Mouse (Mus musculus): ENCODE data around the gene Kri1.
"Not testable (repeated sequence)": the region's sequence is repeated elsewhere in the genome, so short reads cannot be mapped to it uniquely, and the experiment has no call there.

Gene Kri1

GRCm38 (mm10) chr9:21241343-21241742, 46.4 kb downstream of the Kri1 start:
- DNase-seq, result peak; percentile 92 to 96

- no peak for DNase-seq
Observed at GRCm38 (mm10) chr9:21239465-21239848, 48.3 kb downstream of the Kri1 start.

GRCm38 (mm10) chr9:21238733-21239464, 48.9 kb downstream of the Kri1 start, which contains the start of gene Keap1:
TSS of gene Keap1 (minus strand) at chr9:21239361.
- peak; percentile 82 to 85 for DNase-seq

- peak in 1 of 2 experiments; percentile 39 for DNase-seq
Observed at GRCm38 (mm10) chr9:21238004-21238732, 49.6 kb downstream of the Kri1 start.

GRCm38 (mm10) chr9:21237368-21238003, 50.3 kb downstream of the Kri1 start:
- peak; percentile 51 for DNase-seq

GRCm38 (mm10) chr9:21236991-21237367, 50.8 kb downstream of the Kri1 start:
- DNase-seq, result peak in 1 of 2 experiments; percentile 50

GRCm38 (mm10) chr9:21235341-21235740, 52.4 kb downstream of the Kri1 start:
- DNase-seq, result no peak

- no peak for DNase-seq
Observed at GRCm38 (mm10) chr9:21233805-21234204, 54.0 kb downstream of the Kri1 start.

- DNase-seq, result no peak
Observed at GRCm38 (mm10) chr9:21233366-21233765, 54.4 kb downstream of the Kri1 start.

GRCm38 (mm10) chr9:21232867-21233266, 54.9 kb downstream of the Kri1 start:
- no peak for DNase-seq

GRCm38 (mm10) chr9:21231551-21231950, 56.2 kb downstream of the Kri1 start:
- DNase-seq, result no peak

GRCm38 (mm10) chr9:21227342-21227741, 60.4 kb downstream of the Kri1 start:
- DNase-seq, result no peak

- DNase-seq, result no peak
Observed at GRCm38 (mm10) chr9:21225415-21225758, 62.4 kb downstream of the Kri1 start.

- DNase-seq, result peak in 1 of 2 experiments; percentile 42
Observed at GRCm38 (mm10) chr9:21224576-21225414, 63.0 kb downstream of the Kri1 start.

- DNase-seq, result no peak
Observed at GRCm38 (mm10) chr9:21223906-21224305, 63.9 kb downstream of the Kri1 start.

GRCm38 (mm10) chr9:21223490-21223889, 64.3 kb downstream of the Kri1 start:
- DNase-seq, result not testable (repeated sequence)
